Mouse (Mus musculus): ENCODE measurements around the gene Tatdn2. TPM values are rescaled to one million over a fixed set of nuclear protein-coding genes. Genes with fewer than 3 reads are reported as not detected.

Tatdn2 gene
- total RNA-seq, 2 experiments from 2014 or later, result 36.1 to 37.8 TPM

GRCm38 (mm10) chr6:113714276-113714675 lies 17.4 kb downstream of the Tatdn2 start:
- no peak for DNase-seq

GRCm38 (mm10) chr6:113714797-113715196 lies 17.9 kb downstream of the Tatdn2 start:
- DNase-seq, result no peak

- DNase-seq, result no peak
Measured at GRCm38 (mm10) chr6:113717541-113717940, 20.7 kb downstream of the Tatdn2 start.

DNA sequence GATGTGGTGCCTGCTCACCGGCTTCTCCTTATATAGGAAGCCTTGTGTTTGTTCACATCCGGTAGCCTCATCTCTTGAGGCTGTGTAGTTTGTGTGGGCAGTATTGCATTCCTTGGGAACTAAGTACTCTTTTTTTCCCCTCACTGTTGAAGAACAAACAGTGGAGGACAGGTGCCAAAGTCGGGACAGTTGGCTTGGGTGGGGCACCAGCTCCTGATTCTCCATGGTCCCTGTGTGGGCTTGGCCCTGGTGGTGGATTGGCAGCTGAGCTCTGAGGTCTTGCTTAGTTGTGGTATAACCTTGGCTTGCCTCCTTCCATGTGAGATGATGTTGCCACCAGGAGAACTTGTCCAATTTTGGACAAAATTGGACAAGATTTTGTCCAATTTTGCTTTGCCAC lies 23.0 kb downstream of the Tatdn2 start, which contains the start of gene Ghrl:
Gene Ghrl, minus strand, starts transcription at position 3 of the 400 bp plus-strand sequence.
- no peak for DNase-seq

- DNase-seq, result no peak
Measured at GRCm38 (mm10) chr6:113721061-113721460, 24.2 kb downstream of the Tatdn2 start.

DNA sequence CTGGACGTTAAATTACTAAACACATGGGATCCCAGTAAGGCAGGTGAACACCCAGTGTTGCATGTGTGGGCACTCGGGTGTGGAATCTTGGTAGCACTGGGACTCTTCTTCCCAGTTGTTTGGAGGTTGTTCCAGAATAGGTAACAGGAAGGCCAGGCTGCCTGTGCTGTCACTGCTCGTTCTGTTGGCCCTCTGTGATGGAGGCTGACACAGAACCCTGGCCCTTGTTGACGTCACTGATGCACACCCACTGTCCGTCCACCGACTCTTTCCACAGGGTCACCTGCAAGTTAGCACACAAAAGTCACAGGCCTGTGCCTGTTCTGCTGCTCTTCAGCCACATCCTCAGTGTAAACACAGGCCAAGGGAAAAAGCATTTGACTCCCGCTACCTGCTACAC lies 31.3 kb downstream of the Tatdn2 start:
- DNase-seq, result no peak

DNA sequence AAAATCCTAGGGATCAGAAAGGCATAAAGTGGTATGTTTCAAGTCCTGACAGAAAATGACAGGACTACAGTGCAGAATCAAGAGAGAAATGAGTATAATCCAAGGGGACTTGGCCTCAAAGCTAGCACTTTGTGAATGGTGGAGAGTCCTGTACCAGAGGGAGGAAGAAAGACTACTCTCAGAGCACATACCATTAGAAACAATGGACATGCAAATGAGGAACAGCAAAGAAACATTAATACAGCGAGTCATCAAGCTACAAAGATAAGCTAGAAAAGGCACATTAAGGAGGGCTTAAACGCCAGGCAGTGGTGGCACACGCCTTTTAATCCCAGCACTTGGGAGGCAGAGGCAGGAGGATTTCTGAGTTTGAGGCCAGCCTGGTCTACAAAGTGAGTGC lies 34.4 kb downstream of the Tatdn2 start:
- no peak for DNase-seq

GRCm38 (mm10) chr6:113737318-113738046 lies 40.6 kb downstream of the Tatdn2 start:
- DNase-seq, result no peak

DNA sequence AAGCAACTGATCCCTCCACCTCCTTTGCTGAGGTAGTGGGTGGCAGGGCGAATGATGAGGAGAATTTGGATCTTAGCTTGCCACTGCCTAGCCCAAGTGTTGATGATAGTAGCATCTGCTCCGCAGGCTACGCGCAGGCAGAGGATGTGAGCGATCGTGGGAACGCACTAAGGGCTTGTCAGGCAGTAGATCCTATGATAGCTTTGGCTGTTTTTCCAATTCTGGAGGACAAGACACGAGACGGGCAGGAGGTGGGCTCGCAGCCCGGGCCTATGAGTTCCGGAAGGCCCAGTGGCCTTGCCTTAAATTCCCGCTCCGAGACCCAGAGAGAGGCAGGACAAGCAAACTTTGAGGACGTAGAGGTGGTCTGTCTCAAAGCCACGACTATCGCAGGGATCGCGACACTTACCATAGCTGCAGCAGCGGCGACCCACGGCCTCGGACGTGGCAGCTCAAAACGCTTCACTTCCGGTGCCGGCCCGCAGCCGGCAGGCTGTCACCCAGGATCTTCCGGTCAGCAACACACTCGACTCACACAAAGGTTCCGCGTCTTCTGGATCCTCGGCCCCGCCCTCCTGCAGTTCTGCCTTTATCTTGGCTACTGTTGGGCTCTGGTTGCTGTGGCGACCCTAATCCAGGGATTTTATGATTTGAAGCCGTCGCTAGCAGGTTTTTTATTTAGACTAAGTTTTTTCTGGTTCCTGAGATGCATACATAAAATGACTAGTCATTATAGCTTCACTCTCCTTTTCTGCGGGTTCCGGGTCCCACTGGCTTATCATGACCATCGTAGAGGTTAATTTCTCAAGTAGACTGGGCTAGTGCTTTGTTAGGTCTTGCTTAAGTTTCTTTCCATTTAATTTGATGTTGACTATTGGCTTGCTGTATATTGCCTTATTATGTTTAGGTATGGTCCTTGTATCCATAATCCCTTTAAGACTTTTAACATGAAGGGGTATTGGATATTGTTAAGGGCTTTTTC lies 43.7 kb downstream of the Tatdn2 start, which contains the start of gene Sec13:
Gene Sec13, minus strand, starts transcription at position 508 of the 982 bp plus-strand sequence.
- DNase-seq, result peak; percentile 83

DNA sequence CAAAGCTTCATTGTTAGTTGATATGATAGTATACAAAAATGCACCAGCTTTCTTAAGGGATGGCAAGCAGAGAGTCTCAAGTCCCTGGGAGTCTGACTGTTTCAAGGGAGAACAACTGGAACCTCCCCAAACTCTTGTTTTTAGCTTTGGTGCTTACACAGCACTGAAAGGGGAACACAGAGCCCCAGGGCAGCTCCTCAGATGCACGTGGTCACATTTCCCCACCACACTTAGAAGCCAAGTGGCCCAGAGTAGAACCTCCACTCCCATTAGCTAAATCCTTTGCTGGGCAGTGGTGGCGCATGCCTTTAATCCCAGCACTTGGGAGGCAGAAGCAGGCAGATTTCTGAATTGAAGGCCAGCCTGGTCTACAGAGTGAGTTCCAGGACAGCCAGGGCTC lies 44.6 kb downstream of the Tatdn2 start:
- no peak for DNase-seq

DNA sequence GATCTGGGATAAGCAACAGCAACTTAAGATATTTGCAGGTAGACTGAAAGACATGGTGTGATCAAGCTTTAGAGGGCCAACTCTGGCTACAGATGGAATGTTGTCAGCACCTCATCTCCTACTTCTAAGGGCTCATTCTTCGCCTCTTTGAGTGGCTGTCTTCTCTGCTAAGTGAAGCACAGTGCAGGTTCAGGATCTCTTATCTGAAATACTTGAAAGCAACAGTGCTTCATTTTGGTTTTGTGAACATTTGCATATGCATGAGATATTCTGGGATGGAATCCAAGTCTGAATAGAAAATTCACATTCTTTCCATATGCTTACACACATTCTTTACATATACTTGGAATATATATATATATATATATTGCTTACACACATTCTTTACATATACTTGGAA lies 45.5 kb downstream of the Tatdn2 start:
- no peak for DNase-seq

DNA sequence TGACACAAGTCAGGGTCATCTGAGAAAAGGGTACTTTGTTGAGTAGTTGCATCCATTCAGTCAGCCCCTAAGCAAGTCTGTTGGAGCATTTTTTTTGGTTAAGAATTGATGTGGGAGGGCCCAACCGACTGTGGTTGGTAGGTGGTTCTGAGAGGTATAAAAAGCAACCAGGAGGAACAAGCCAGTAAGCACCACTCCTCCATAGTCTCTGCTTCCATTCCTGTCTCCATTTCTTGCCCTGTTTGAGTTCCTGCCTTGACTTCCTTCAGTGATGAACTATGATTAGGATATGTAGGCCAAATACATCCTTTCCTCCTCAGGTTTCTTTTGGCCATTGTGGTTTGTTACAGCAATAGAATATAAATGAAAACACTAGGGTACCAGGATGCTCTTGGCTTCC lies 46.3 kb downstream of the Tatdn2 start:
- no peak for DNase-seq

- DNase-seq, result no peak
Measured at GRCm38 (mm10) chr6:113745117-113745516, 48.3 kb downstream of the Tatdn2 start.

DNA sequence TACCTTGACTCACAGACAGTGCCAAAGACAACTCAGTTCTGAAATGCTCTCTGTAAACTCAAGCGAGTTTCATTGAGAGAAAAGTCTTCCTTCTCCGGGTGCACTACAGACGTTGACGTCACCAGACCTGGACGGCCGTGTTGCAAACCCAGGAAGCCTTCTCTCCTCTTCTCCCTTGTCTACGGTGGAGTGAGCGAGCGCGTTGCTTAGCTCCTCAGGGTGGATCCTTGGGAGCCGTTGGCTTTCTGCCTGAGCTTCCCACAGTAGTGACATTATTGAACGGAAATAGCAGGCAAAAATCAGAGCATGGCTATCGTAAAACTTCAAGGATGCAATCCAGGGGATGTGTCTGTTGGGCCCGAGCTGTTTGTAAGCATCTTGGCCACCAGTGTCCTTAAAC lies 50.4 kb downstream of the Tatdn2 start:
- DNase-seq, result no peak

- DNase-seq, result no peak
Measured at GRCm38 (mm10) chr6:113748351-113748750, 51.5 kb downstream of the Tatdn2 start.

DNA sequence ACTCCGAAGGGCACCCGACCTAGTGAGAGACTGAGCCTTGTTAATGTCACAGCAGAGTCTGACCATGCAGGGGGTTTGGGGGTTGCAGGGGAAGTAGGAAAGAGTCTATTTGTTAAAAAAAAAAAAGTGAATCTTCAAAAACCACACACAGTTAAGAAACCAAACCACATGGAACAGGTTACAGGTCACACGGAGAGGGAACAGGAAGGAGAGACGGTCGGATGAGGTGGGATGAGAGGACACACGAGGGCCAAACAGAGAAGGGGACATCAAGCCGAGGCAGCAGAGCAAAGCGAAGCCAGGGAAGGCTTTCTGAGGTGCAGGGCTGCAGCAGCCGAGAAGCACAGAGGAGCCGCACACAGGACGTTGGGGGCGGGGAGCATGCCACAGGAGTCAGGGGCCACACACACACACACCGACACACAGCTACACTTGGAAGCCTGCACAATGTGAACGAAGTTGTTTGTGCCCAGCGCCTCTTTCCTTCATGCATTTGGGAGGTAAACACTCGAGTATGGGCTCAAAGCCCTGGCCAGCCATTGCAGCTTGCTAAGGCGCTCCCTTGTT lies 52.4 kb downstream of the Tatdn2 start:
- no peak for DNase-seq

Small RNA genes lying within 50 kb of the gene (microRNA-seq; reads per million reads assigned to microRNA genes)
- 0.75 to 0.95 reads per million in 2 experiments for gene Mir7042

Other genes starting within 250 kb of the Tatdn2 start
- under 1 TPM; 0.45 to 0.61 TPM for gene Il17re, start 238.6 kb upstream of the Tatdn2 start, total RNA-seq (2021)
- 1 to 10 TPM; 5.9 to 9.1 TPM for gene Il17rc, start 225.6 kb upstream of the Tatdn2 start, total RNA-seq (2021)
- 10 to 100 TPM; 33.8 to 39.8 TPM for gene Creld1, start 213.8 kb upstream of the Tatdn2 start, total RNA-seq (2021)
- under 1 TPM; 0.20 to 0.23 TPM for gene Prrt3, start 195.1 kb upstream of the Tatdn2 start, total RNA-seq (2021)
- 10 to 100 TPM; 52.1 to 55.1 TPM for gene Emc3, start 165.4 kb upstream of the Tatdn2 start, total RNA-seq (2021)
- gene Fancd2, start 165.4 kb upstream of the Tatdn2 start, total RNA-seq (2021), result 1 to 10 TPM; 2.3 to 2.4 TPM
- gene Fancd2os, start 96.3 kb upstream of the Tatdn2 start, total RNA-seq (2021), result not detected
- gene Brk1, start 92.3 kb upstream of the Tatdn2 start, total RNA-seq (2021), result 10 to 100 TPM; 64.2 to 66.3 TPM
- gene Vhl, start 73.1 kb upstream of the Tatdn2 start, total RNA-seq (2021), result 10 to 100 TPM; 10.1 to 13.4 TPM
- gene Irak2, start 58.6 kb upstream of the Tatdn2 start, total RNA-seq (2021), result 1 to 10 TPM; 6.3 to 7.2 TPM
- not detected for gene Ghrl, start 22.8 kb downstream of the Tatdn2 start, total RNA-seq (2021)
- gene Sec13, start 43.7 kb downstream of the Tatdn2 start, total RNA-seq (2021), result 10 to 100 TPM; 84.8 to 92.2 TPM